Mouse (Mus musculus): ENCODE measurements at regions not wholly inside any gene's neighbourhood (a gene's known extent, or its start where the extent isn't known, plus 50 kb on each side); places are given as distances from the start of the nearest gene placed in this dataset.

- no peak for ATAC-seq (replicated peaks; ENCODE audit: poor library complexity, severe bottlenecking)
These were observed 303.0 kb downstream of the Insig2 start for GRCm38 (mm10) chr1:121029375-121029774.

GRCm38 (mm10) chr1:121034761-121035393, 297.5 kb downstream of the Insig2 start:
- ATAC-seq (replicated peaks; ENCODE audit: poor library complexity, severe bottlenecking): no peak

- no peak for ATAC-seq (replicated peaks; ENCODE audit: poor library complexity, severe bottlenecking)
These were observed 285.8 kb downstream of the Insig2 start for GRCm38 (mm10) chr1:121046581-121046980.

GRCm38 (mm10) chr1:121047406-121047805, 285.0 kb downstream of the Insig2 start:
- no peak for ATAC-seq (replicated peaks; ENCODE audit: poor library complexity, severe bottlenecking)

- no peak for ATAC-seq (replicated peaks; ENCODE audit: poor library complexity, severe bottlenecking)
These were observed 282.7 kb downstream of the Insig2 start for GRCm38 (mm10) chr1:121049684-121050083.

- ATAC-seq (replicated peaks; ENCODE audit: poor library complexity, severe bottlenecking): no peak
These were observed 281.5 kb downstream of the Insig2 start for GRCm38 (mm10) chr1:121050695-121051495.

GRCm38 (mm10) chr1:121051496-121052119, 280.8 kb downstream of the Insig2 start:
- no peak for ATAC-seq (replicated peaks; ENCODE audit: poor library complexity, severe bottlenecking)

- no peak for ATAC-seq (replicated peaks; ENCODE audit: poor library complexity, severe bottlenecking)
These were observed 280.3 kb downstream of the Insig2 start for GRCm38 (mm10) chr1:121052120-121052501.

- ATAC-seq (replicated peaks; ENCODE audit: poor library complexity, severe bottlenecking): no peak
These were observed 278.7 kb downstream of the Insig2 start for GRCm38 (mm10) chr1:121053692-121054091.

- ATAC-seq (replicated peaks; ENCODE audit: poor library complexity, severe bottlenecking): no peak
These were observed 257.8 kb downstream of the Insig2 start for GRCm38 (mm10) chr1:121074569-121074968.

GRCm38 (mm10) chr1:121082839-121083238, 249.6 kb downstream of the Insig2 start:
- ATAC-seq (replicated peaks; ENCODE audit: poor library complexity, severe bottlenecking): no peak

GRCm38 (mm10) chr1:121085101-121085727, 247.2 kb downstream of the Insig2 start:
- no peak for ATAC-seq (replicated peaks; ENCODE audit: poor library complexity, severe bottlenecking)

GRCm38 (mm10) chr1:121087124-121087887, 245.1 kb downstream of the Insig2 start:
- no peak for ATAC-seq (replicated peaks; ENCODE audit: poor library complexity, severe bottlenecking)

GRCm38 (mm10) chr1:121090628-121091027, 241.8 kb downstream of the Insig2 start:
- ATAC-seq (replicated peaks; ENCODE audit: poor library complexity, severe bottlenecking): no peak

- no peak for ATAC-seq (replicated peaks; ENCODE audit: poor library complexity, severe bottlenecking)
These were observed 239.5 kb downstream of the Insig2 start for GRCm38 (mm10) chr1:121092870-121093269.

GRCm38 (mm10) chr1:121096551-121097550, 235.5 kb downstream of the Insig2 start:
- ATAC-seq (replicated peaks; ENCODE audit: poor library complexity, severe bottlenecking): no peak

- no peak for ATAC-seq (replicated peaks; ENCODE audit: poor library complexity, severe bottlenecking)
These were observed 220.5 kb downstream of the Insig2 start for GRCm38 (mm10) chr1:121111776-121112344.

GRCm38 (mm10) chr1:121112464-121112863, 219.9 kb downstream of the Insig2 start:
- no peak for ATAC-seq (replicated peaks; ENCODE audit: poor library complexity, severe bottlenecking)

- no peak for ATAC-seq (replicated peaks; ENCODE audit: poor library complexity, severe bottlenecking)
These were observed 215.8 kb downstream of the Insig2 start for GRCm38 (mm10) chr1:121116626-121117025.

Data from granulocyte monocyte progenitor cell, adult 5-6 weeks (primary cell).